14 mouse cellular contexts compared by ENCODE assay signal in the genomic region with DNA sequence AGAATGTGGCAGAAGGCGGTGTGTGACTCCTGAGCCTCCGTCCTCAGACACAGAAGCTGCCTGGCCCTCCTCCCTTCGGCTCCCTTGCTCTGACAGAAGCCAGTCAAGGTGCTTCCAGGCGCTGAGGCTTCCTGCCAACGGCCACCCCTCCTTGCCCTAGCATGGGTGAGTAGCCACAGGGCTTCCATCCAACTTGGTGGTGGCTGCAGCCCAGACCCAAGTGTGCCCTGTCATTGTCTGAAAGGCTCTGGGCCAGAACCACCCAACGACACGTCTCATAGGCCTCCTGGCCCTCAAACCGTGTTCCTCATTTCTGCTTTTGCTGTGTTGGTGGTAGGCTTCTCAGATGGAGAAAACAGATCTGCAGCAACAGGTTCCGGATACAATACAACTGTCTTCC.
DNase-seq lines count a peak whose midpoint lies in the region.
"Had no signal": no experiment of that assay in that cellular context is flagged by ENCODE, and none has a peak within 500 bp of the region (broad histone marks: within the 10 kb centered on the region; RNA-seq: fewer than 3 reads in every experiment).

No protein-coding gene starts in this region.

- peaks cover 36% of the 10 kb centered on the region for H3K27me3 ChIP-seq in hindbrain, embryonic 10.5 days (ENCODE audit: insufficient read depth, poor library complexity, severe bottlenecking)

- no peaks in the 10 kb centered on the region for H3K9me3 ChIP-seq in hindbrain, embryonic 10.5 days
- H3K9me3 ChIP-seq: neural tube, embryonic 12.5 days had no signal

- 84% methylated on average over 9 of the region's 9 CpGs for WGBS in hindbrain, embryonic 10.5 days

- peak; percentile 20 for DNase-seq in adrenal gland, postnatal 14 days
- no peak for DNase-seq in adrenal gland, adult 18-20 months (ENCODE audit: low spot score in 2 of 2)
- peak; percentile 29 for DNase-seq in kidney, adult 18-20 months
- no peak for DNase-seq in kidney, postnatal 14 days
- DNase-seq in 3134 (ENCODE audit: extremely low read depth, insufficient read length, low spot score), result peak; percentile 13
- DNase-seq in cerebellum, adult 9-11 months, result peak; percentile 60
- no peak for DNase-seq in thymus, postnatal 25 days
- no peak for DNase-seq in hindbrain, embryonic 10.5 days (ENCODE audit: low spot score)
- DNase-seq: lung, postnatal 14 days; midbrain, embryonic 14.5 days; right cerebral cortex, adult 18-20 months; thymus, adult 2 months had no signal

- no peaks in the 10 kb centered on the region for H3K36me3 ChIP-seq in hindbrain, embryonic 10.5 days
- H3K36me3 ChIP-seq: neural tube, embryonic 12.5 days had no signal

- H3K4me3 ChIP-seq in hindbrain, embryonic 10.5 days, result no peak overlapping the region
- H3K4me3 ChIP-seq: neural tube, embryonic 12.5 days had no signal

- no peak overlapping the region for H3K27ac ChIP-seq in hindbrain, embryonic 10.5 days
- H3K27ac ChIP-seq: liver, embryonic 14.5 days; neural tube, embryonic 12.5 days had no signal

- H3K4me1 ChIP-seq in hindbrain, embryonic 10.5 days (replicated peaks), result peaks cover 42% of the 10 kb centered on the region

Comparison
In these comparisons a context has a peak if more than half of its experiments do, and no peak if none do; other contexts are left out.
1. DNase-seq: peak in adrenal gland, postnatal 14 days (single experiment), kidney, adult 18-20 months (single experiment), 3134 (single experiment) and cerebellum, adult 9-11 months (single experiment); none in adrenal gland, adult 18-20 months (0 of 2), kidney, postnatal 14 days (single experiment), thymus, postnatal 25 days (single experiment) and hindbrain, embryonic 10.5 days (single experiment).